Mouse (Mus musculus) heart, postnatal 10 days (tissue): ENCODE data around the gene Smarca4. TPM values are rescaled to one million over a fixed set of nuclear protein-coding genes. Genes with fewer than 3 reads are reported as not detected.
A peak's percentile ranks its signal among the peaks of the same experiment; 100 is the strongest.

Experiments used
- DNase-seq, 2 experiments: peaks; one replicate each; pipeline ENCODE4 v3.0.0; 2021
- intact Hi-C: fragments of 180-260 bp; cut with DNase I; formaldehyde crosslinking; loops from one replicate; pipeline ENCODE4 v1.15.1; 2025
- total RNA-seq, 2 experiments: library from RNA; stranded (reverse); gene quantifications; 2 replicates each; pipeline ENCODE4 v1.2.3; 2021

Smarca4 gene
- total RNA-seq, 2 experiments from 2014 or later: 55.6 to 59.8 TPM

GRCm38 (mm10) chr9:21598198-21598597, 17.8 kb upstream of the Smarca4 start:
- DNase-seq: peak in 1 of 2 experiments; percentile 38
- intact Hi-C loops: no loop called here

- intact Hi-C loops: no loop called here
- DNase-seq: no peak
Measured at GRCm38 (mm10) chr9:21600186-21600585, 15.8 kb upstream of the Smarca4 start.

GRCm38 (mm10) chr9:21601073-21601472, 14.9 kb upstream of the Smarca4 start:
- no peak for DNase-seq

GRCm38 (mm10) chr9:21601722-21602399, 14.1 kb upstream of the Smarca4 start:
- DNase-seq: peak; percentile 78 to 82
- intact Hi-C loops: loop anchor here (1.0 to 2.0 kb wide), 2 partner anchors 25 to 269 kb away; no protein-coding TSS in a partner anchor

More at GRCm38 (mm10) chr9:21601073-21601472, 14.9 kb upstream of the Smarca4 start:
- intact Hi-C loops: no loop called here

GRCm38 (mm10) chr9:21604119-21604518, 11.8 kb upstream of the Smarca4 start:
- intact Hi-C loops: no loop called here
- DNase-seq: no peak

- no peak for DNase-seq
- intact Hi-C loops: no loop called here
Measured at GRCm38 (mm10) chr9:21605865-21606264, 10.1 kb upstream of the Smarca4 start.

- DNase-seq: no peak
- intact Hi-C loops: no loop called here
Measured at GRCm38 (mm10) chr9:21606648-21607047, 9.3 kb upstream of the Smarca4 start.

- DNase-seq: no peak
- intact Hi-C loops: no loop called here
Measured at GRCm38 (mm10) chr9:21609861-21610260, 6.1 kb upstream of the Smarca4 start.

GRCm38 (mm10) chr9:21614864-21615616, 929 bp upstream of the Smarca4 start:
- DNase-seq: no peak
- intact Hi-C loops: loop anchor here (5.0 kb wide), 1 partner anchor 182 kb away; the partner anchor contains the start of gene Kank2

GRCm38 (mm10) chr9:21616232-21616781, 338 bp downstream of the Smarca4 start:
- peak; percentile 93 to 95 for DNase-seq

GRCm38 (mm10) chr9:21617066-21617465, 1.1 kb downstream of the Smarca4 start:
- intact Hi-C loops: loop anchor here (5.0 kb wide), 1 partner anchor 180 kb away; the partner anchor contains the start of gene Kank2
- DNase-seq: peak; percentile 37 to 41

More at GRCm38 (mm10) chr9:21616232-21616781, 338 bp downstream of the Smarca4 start:
- intact Hi-C loops: loop anchor here (5.0 kb wide), 1 partner anchor 181 kb away; the partner anchor contains the start of gene Kank2

GRCm38 (mm10) chr9:21620229-21620628, 4.3 kb downstream of the Smarca4 start:
- intact Hi-C loops: no loop called here
- DNase-seq: no peak

- intact Hi-C loops: no loop called here
- DNase-seq: no peak
Measured at GRCm38 (mm10) chr9:21622676-21623075, 6.7 kb downstream of the Smarca4 start.

- no peak for DNase-seq
- intact Hi-C loops: loop anchor here (2.0 kb wide), 1 partner anchor 23 kb away; no protein-coding TSS in a partner anchor
Measured at GRCm38 (mm10) chr9:21625342-21626339, 9.7 kb downstream of the Smarca4 start.

GRCm38 (mm10) chr9:21626571-21626970, 10.6 kb downstream of the Smarca4 start:
- intact Hi-C loops: loop anchor here (2.0 kb wide), 1 partner anchor 24 kb away; no protein-coding TSS in a partner anchor
- no peak for DNase-seq

- DNase-seq: no peak
- intact Hi-C loops: loop anchor here (2.0 kb wide), 1 partner anchor 24 kb away; no protein-coding TSS in a partner anchor
Measured at GRCm38 (mm10) chr9:21627145-21627795, 11.3 kb downstream of the Smarca4 start.

GRCm38 (mm10) chr9:21630673-21631072, 14.7 kb downstream of the Smarca4 start:
- intact Hi-C loops: no loop called here
- peak; percentile 62 to 68 for DNase-seq

- intact Hi-C loops: no loop called here
- no peak for DNase-seq
Measured at GRCm38 (mm10) chr9:21633106-21633505, 17.1 kb downstream of the Smarca4 start.

- DNase-seq: no peak
- intact Hi-C loops: no loop called here
Measured at GRCm38 (mm10) chr9:21635639-21636038, 19.7 kb downstream of the Smarca4 start.
